Mouse (Mus musculus) spleen, adult 12 weeks (tissue): ENCODE data around the gene Olfr804.

Source experiments
- DNase-seq: peaks from one replicate; pipeline ENCODE4 v3.0.0; 2022; ENCODE audit warnings: low spot score

The Olfr804 gene

GRCm38 (mm10) chr10:129702910-129703309 lies at the start of gene Olfr804:
Gene Olfr804, plus strand, starts transcription at chr10:129703210.
- no peak for DNase-seq

- no peak for DNase-seq
Observed at GRCm38 (mm10) chr10:129657394-129657793, 45.6 kb upstream of the Olfr804 start, which contains the start of gene Olfr800. Gene Olfr800, plus strand, starts transcription at chr10:129657694.

GRCm38 (mm10) chr10:129673765-129674164 lies 29.2 kb upstream of the Olfr804 start, which contains the start of gene Olfr801:
Gene Olfr801, minus strand, starts transcription at chr10:129673865.
- no peak for DNase-seq

- no peak for DNase-seq
Observed at GRCm38 (mm10) chr10:129688069-129688468, 14.9 kb upstream of the Olfr804 start, which contains the start of gene Olfr802. Gene Olfr802, minus strand, starts transcription at chr10:129688169.

GRCm38 (mm10) chr10:129694186-129694585 lies 8.8 kb upstream of the Olfr804 start, which contains the start of gene Olfr803:
Gene Olfr803, minus strand, starts transcription at chr10:129694286.
- no peak for DNase-seq

- DNase-seq, result no peak
Observed at GRCm38 (mm10) chr10:129729275-129729674, 26.3 kb downstream of the Olfr804 start, which contains the start of gene Olfr805. Gene Olfr805, minus strand, starts transcription at chr10:129729375.

- no peak for DNase-seq
Observed at GRCm38 (mm10) chr10:129741821-129742220, 38.8 kb downstream of the Olfr804 start, which contains the start of gene Olfr806. Gene Olfr806, minus strand, starts transcription at chr10:129741921.

- no peak for DNase-seq
Observed at GRCm38 (mm10) chr10:129757693-129758092, 54.7 kb downstream of the Olfr804 start, which contains the start of gene Olfr807. Gene Olfr807, minus strand, starts transcription at chr10:129757793.
